Mouse (Mus musculus): ENCODE data around the gene Nav3.
A peak's percentile ranks its signal among the peaks of the same experiment; 100 is the strongest.

The Nav3 gene

DNA sequence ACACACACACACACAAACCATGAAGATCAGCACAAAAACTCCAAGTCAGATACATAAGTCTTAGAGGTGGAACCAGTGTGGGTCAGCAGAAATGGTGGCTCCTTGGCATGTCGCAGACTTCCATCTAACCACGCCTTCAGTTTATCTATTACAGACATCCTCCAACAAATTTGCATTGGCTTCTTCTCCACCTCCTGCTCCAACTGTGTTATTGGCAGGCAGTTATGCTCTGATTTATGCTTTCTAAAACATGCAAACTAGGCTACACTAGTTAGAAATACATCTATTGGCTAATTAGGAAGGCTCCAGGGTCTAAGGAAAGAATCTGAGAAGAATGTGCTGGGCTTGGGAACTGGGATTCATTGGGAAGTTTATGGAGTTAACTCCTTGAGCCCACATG is 75.2 kb downstream of the Nav3 start:
- DNase-seq, result no peak

DNA sequence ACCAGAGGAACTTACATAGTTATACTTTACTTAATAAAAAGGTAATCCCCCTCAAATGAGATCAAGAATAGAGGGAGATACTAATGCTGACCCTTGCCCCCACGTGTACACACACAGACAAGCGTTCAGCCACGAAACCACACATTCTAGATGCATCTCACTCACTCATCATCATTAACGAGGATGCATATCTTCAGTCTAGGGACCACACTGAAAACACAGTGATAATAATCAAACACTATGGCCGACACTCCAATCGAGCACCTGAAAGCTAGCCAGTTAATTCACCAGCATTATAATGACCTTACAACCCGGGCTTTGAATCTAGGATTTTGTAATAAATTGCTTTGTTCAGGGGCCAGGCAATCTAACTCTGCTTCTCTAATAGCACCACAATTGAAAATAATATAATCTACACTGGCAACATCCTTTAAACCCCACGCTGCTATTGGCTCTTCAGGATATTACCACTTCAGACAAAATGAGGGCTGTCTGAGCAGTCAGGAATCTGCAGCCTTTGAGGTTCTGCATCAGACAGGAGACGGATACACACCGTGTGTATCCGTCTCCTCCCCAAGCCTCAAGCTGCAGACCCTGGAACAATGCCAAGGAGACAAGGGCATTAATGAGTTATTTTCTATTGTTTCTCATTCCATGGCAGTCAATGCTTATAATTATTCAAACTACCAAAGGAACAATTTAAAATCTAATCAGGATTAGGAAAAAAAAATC is 83.1 kb downstream of the Nav3 start:
- DNase-seq, result peak; percentile 33

DNA sequence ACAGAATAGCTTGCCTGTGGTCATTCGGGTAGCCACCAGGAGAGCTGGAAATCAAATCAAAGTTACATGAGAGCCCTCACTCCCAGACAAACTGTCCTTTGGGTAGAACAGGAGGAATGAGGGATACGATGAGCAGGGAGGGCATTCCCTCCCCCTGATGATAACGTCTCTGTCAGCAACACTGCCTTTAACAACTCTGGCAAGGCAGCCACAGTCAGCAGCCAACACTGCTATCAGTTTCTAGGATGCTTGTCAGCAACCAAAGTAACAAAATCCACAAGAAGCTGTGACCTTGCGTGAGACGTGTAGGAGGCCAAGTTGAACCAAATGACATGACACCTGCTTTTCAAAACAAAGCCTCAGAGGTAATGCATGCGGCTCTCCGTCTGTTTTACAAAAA is 103.9 kb downstream of the Nav3 start:
- DNase-seq, result no peak

DNA sequence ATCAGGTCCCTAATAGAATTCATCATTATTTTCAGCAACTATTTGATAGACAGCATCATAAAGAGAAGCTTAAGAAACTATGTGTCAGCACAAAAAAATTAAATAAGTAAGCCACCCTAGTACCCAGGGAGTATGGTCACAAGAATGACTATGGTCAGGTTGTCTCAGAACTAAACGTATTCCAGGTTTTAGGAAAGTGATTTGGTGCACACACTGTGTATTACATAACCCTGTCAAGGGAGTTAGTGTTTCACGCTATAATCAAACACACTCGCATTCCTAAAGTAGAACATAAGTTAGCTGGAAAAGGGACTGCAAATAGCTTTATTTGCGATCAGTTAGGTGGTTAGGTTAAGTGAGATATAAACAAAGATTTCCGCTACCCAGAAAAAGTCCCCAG is 126.0 kb downstream of the Nav3 start:
- DNase-seq, result no peak

DNA sequence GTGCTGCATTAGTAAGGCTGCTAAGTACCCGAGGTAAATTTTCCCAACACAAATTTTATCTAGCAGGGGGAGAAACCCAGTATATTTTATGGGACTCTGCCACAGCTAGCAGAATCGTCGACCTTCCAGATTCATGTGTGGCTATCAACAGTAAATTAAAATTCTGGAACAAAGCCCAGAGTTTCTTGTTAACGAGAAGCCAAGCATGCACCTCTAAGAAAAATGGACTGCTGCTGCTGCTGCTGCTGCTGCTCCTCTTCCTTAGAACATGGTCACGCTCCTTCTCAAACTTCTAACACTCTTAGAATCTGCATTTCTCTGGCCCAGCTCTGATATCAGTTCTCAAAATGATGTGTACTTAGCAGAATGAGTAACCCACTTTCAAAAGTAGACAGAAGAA is 126.4 kb downstream of the Nav3 start:
- peak; percentile 3 for DNase-seq

DNA sequence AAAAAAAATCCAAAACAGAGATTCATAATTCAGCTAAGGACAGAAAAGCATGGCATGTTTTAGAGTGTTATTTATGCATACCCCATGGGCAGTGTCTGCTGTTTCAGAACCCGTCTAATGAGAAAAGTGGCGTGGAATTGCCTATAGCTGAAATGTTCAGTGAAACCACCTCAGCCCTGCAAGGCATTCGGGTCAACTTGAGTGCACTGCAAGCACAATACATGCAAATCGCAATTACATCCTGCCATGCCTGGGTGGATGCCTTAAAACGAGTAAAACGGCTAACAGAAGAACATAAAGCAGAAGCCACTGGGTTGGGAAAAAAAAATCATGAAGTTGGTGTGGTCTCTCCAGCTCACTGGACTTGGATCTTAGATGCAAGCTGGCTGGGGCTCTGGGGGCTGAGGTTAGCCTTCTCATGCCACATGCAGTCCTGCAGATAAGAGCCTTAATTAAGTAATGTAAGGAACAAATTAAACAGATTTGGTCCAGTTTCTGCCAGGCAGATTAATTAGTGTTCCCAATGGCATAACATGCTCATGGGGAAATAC is 133.8 kb downstream of the Nav3 start:
- no peak for DNase-seq

DNA sequence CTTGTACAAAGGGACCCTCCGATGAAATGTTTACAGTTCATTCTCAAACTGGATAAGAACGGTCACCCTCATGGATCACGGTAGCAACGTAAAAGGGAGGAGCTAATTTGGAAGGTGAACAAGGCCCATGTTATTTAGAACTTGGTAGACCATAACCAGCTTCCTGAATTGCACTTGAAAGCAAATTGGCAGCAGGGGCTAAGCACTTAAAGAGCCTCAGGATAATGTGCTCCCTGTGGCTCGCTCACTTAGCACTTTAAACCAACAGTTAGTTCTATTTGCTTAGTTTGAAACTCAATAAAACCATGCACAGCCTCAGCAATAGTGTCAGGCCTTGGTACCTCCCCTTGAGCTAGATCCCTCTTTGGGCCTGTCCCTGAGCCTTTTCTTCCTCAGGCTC is 138.7 kb downstream of the Nav3 start:
- DNase-seq, result no peak

DNA sequence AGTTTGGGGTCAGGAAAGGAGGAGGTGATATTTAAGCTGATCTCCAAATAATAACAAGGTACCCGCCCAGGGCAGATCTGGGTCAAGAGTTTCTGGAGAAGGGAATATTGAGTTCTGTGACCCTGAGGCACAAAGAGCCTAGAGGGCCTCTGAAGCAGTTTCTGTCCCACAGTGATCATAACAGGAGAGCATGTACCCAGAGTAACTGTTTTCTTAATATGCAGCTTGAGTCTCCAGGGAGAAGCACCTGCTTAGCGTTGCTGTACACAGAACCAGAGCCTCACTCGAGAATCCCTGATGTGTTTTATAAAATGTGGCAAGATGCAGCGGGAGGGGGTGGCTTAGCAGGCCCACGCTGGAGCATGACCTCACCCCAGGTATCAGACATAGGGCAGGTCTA is 141.5 kb downstream of the Nav3 start:
- DNase-seq, result no peak

DNA sequence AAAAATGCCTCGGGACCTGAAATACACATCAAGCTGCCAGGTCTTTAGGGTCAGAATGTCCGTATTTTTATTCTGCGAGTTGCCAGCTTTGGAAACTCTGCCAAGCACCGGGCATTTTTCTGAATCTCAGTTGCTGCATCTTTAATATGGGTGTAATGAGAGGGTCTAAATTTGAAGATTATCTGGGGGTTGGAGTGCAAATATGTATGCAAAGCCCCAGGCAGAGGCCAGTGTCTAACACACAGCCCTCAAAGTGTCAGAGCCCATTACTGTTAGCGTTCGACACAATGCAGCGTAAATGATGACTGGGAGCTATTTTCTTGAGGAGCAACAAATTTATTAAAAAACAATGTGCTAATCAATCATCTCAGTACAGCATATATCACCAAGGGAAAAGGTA is 142.0 kb downstream of the Nav3 start:
- DNase-seq, result no peak

DNA sequence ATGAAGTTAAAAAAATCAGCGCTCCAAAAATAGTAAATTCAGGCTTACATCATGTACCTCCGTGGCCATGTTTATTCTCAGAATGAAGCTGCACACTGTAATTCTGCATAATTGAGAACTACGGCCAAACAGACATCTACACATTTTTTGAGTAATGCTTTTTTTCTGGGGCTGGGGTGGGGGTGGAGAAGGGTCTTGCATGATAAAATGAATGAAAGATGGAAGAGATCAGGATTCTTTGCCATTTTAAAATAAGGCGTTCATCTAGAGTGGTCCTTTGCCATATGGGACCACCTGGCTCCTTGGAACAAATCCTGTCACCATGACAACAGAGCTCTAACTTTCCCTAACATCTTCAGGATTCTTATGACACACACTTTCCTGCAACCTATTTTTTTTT is 146.5 kb downstream of the Nav3 start:
- DNase-seq, result no peak

DNA sequence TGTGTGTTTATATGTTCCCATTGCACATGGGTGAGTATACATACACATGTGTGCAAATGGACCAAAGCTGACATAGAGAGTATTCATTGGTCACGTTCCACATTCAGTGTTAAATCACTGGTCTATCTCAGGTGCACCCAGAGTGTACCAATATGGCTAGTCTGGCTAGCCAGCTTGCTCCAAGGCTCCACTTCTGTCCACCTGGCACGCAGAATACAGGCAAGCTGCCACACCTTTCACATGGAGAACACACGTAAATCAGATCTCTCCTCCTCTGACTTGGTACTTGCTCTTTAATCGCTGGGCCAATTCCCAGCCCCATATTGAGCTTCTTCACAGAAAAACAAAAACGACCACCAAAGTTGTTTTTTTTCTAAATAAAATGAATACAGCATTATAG is 150.4 kb downstream of the Nav3 start:
- no peak for DNase-seq

DNA sequence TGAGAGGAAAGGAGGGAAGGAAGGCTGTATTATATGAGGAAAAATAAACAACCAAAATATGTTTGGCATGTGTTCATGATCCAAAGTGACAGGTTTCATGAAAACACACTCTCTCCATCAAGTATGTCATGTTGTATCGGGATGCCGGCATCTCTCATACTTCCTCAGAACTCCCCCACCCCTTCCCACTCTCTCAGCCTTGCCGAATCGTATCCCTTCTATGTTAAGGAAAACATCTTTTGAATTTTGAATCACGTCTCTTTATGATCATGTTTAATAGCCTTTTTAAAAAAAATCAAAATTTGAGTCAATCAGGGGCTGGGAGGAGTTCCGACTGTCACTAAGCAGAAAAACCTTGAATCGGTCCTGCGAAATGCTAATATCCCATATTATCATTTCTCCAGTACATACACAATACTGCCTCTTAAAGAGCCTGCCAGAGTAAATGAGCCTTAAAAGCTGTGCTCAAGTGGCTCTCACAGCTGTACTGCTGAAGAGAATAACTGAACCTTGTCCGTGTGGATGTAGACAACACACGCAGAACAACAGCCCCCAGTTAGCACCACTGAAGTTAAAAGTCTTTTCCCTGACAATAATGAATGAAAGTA is 165.9 kb downstream of the Nav3 start:
- no peak for DNase-seq

DNA sequence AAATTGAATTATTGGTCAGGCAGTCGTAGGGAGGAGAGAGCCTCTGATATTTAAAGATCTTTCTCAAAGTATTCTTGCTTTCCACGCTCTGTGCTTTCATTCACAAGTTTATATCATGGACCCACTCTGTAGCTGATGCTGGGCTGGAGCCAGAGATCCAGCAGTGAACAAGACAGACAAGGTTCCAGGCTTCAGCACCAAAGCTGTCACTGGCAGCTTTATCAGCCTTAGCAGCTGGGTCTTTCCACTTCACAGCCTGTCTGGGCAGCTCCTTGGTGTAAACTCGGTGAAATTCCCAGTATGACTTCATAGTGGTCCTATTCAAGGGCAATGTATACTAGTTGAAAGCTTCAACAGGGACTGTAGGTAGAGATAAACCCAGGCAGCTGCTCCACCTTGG is 172.1 kb downstream of the Nav3 start:
- no peak for DNase-seq

DNA sequence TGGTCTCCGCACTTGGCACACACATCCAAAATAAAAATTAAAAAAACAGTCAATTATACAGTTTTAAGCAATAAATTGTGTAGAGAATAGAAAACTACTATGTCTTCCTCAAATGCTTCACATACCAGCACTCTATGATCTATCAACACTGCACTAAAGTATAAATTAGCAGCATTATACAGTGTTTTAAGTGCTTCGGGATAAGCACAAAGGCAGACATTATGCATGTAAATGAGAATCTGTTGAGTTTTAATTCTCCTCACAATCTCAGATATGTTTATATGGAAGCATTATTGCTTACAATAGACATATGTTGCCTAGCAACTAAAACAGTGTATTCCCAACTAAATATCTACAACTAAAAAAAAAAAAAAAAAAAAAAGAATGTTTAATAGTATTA is 183.2 kb downstream of the Nav3 start:
- DNase-seq, result no peak

DNA sequence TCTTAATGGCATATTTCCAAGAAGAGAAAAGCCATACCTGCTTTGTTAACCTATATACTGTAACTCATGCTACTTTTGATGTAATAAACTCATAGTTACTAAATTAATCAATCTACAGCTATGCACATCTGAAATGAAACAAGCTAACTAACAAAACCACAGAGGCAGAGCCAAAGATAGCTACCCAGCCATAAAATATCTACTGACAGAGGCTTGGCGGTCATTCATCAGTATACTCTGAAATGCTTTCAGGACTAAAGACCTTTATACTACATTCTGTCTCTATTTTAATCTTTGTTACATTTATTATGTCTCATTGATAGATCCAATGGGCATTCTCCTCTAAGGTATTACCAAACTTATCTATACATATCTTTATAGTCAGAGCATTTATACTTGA is 185.4 kb downstream of the Nav3 start:
- DNase-seq, result no peak

DNA sequence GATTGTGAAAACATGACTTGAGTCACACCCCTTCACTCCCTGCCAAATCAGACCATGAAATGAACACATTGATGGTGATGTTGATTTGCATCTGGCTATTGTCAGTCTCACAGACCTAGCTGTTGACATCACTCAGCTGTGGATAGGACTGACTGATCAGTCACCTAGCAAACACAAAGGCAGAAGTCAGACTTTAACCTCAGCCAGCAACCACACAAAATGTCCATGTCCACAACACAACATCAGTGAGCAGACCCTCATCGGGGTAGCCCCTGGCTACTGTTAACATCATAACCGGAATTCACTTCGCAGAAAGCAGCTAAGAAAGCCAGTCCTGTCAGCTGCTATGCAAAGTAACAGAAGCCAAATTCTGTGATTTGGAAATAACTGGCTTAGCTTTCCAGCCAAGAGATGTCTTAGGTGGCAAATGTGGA is 213.9 kb downstream of the Nav3 start:
- DNase-seq, result no peak

DNA sequence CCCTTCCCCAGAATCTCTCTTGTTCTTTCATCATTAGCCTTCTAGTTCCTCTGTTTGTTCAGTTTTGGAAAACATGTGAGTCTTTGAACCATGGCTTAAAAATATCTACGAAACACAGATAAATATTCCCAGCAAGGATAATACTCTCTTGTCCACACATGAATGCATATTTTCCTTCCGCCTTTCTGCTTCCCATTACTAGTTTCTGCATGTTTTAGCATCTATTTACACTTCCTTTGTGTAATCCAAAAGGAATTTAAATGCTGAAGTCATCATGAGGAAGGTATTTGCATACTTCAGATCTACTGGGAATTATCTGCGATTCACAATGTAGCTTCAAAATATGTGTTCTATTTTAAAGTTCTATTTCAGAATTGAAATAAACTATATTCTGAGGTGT is 215.3 kb downstream of the Nav3 start:
- no peak for DNase-seq

DNA sequence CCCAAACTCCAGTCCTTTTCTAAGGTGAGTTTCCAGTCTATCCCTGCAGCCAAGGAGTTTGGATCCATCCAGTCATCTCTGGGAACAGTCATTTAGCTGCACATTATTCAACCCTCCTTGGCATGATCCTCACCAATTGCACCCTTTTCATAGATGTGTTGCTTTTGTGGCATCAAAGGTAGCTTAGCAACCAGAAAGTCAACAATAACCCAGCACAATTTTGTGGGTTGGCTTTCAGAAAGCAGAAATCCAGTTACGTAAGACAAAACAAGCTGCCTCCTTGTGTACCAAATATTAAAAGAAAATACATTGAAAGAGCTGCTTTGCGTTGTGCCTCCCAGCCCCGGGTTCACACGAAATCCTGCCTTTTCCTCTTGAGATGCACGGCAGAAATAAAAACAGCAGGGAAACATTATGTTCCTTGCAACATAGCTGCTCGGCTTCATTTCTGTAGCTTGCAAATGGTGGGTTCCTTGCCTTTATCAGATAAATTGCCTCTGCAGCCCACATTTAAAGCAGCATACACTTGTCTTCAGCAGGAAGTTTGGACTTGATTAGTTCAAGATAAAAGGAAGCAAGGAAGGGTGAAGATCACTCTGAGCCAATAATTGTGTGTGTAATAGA is 222.6 kb downstream of the Nav3 start:
- DNase-seq, result no peak

DNA sequence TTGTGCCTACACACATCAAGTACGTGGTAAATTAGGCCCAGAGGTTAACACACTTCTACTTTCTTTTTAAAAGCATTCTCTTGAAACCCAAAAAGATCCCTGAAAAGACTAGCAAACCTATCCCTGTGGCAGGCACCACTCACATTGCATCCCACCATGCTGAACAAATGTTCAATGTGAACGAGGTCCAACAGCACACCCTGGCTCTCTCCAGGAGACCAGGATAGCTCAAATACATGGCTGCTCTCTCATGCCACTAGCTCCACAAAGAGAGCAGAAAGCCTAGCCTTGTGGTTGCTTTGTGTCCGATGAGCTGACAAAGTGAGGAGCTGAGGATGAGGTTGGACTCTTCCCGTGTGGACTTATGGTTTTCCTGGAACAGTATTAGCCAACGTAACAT is 249.6 kb downstream of the Nav3 start:
- no peak for DNase-seq

DNA sequence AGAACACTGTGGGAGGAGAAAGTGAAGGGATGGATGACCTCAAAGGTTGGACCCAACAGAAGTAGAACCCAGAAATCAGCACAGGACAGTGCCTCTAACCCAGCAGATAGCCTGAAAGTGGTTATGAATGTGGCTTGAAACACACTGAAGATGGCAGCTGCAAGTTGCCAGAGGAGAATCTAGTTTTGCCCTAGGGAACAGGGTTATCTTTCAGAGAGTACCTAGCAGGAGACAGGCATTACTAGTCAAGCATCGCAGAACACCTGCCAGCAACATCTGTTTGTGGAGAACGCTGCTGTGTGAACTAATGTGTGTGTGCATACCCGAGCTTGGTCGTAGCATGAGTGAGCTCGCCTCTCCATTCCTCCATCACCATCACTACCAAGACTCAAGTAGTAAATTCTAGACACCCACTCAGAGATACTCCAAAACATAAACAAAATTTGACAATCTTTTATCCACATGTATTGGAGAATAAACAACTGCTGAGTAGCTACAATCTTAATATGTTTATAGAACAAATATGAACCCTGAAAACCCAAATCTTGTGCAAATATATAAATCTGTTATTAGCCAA is 251.8 kb downstream of the Nav3 start:
- DNase-seq, result no peak

DNA sequence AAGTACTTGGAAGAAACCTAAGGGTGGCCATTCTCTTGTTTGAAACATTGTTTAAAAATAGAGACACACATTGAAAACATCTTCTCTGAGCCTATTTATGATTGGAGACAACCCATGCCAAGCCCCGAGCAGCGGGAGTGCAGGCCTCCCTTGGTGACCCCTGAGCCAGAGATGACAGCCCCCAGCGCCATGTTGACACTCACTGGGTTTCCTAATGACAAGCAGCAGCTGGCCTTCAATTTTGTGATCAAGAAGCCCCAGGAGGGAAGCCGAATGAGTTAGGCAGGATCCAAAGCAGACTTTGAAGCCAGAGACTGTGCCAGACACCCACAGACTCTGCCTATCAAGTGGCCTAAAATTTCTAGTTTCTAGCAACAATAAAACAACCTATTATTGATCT is 263.1 kb downstream of the Nav3 start:
- peak; percentile 4 for DNase-seq

DNA sequence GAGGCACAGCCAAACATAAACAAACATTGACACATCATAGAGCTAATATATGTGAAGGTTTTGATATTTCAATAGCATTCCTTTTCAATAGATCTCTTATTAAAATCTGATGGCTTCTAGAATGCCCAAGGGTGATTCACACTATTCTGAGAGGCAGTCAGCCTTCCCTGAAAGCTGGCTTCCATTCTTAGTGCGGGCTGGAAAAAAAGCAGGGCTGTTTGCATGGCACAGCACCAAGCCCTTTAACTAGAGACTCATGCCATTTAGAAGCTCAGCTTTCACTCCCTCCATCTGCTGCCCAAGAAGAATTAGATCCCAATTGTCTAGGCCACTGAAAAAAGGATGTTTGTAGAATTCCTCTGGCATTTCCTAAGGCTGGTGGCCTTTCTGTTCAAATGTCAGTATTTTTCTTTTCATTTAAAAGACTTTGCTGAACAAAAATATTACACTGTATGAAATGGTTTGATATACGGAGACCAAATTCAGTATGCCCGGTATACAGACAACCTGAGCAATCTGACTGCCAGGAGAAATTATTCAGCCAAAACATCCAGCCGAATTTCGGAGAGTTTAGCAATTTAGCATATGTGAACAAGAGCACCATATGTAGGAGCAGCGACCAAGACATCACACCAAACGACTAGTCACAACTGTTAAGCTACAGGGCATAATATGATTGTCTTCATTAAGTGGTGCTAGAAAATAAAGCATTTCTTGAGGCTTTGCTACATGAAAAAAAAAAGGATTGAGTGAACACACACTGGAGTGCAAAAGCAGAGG is 263.8 kb downstream of the Nav3 start:
- DNase-seq, result no peak

DNA sequence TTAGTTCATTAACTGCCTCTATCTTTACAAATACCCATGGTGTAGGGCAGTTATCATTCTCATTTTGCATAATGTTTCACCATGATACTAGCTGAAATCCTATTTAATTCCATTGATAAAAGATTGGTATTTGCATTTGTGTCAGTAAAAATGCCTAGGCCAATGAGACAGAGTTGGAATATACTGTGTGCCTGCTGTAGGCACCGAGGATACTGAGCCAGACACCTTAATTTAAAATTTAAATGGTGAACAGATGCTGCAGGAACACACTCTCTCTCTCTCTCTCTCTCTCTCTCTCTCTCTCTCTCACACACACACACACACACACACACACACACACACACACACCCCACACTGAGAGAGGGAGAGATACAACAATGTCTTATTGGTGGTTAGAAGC is 269.8 kb downstream of the Nav3 start:
- DNase-seq, result no peak
